Mouse (Mus musculus) cerebellum, adult (tissue): Measurements from ENCODE around the gene Rgs4.

ENCODE experiments used
- ATAC-seq: cut with Nextera tagmentation; 2 replicates; pipeline ENCODE4 v1.9.2; 2017; ENCODE audit warnings: mild to moderate bottlenecking, moderate library complexity, mixed read lengths; ENCODE audit not compliant: insufficient number of reproducible peaks, low FRiP score, low TSS enrichment

Rgs4 gene

GRCm38 (mm10) chr1:169747473-169747872, at the start of gene Rgs4:
Gene Rgs4, minus strand, starts transcription at chr1:169747642.
- ATAC-seq, result peak; percentile 89

GRCm38 (mm10) chr1:169792437-169792836, 45.0 kb upstream of the Rgs4 start:
- no peak for ATAC-seq

- ATAC-seq, result no peak
These were observed 38.5 kb upstream of the Rgs4 start for GRCm38 (mm10) chr1:169785981-169786380.

GRCm38 (mm10) chr1:169776566-169776965, 29.1 kb upstream of the Rgs4 start:
- no peak for ATAC-seq

- ATAC-seq, result no peak
These were observed 17.1 kb upstream of the Rgs4 start for GRCm38 (mm10) chr1:169764619-169764955.

- ATAC-seq, result no peak
These were observed 16.6 kb upstream of the Rgs4 start for GRCm38 (mm10) chr1:169763858-169764618.

- ATAC-seq, result no peak
These were observed 15.1 kb upstream of the Rgs4 start for GRCm38 (mm10) chr1:169762524-169762923.

GRCm38 (mm10) chr1:169756532-169756931, 9.1 kb upstream of the Rgs4 start:
- no peak for ATAC-seq

GRCm38 (mm10) chr1:169752395-169752794, 5.0 kb upstream of the Rgs4 start:
- no peak for ATAC-seq

GRCm38 (mm10) chr1:169748439-169748838, 997 bp upstream of the Rgs4 start:
- ATAC-seq, result no peak

GRCm38 (mm10) chr1:169747902-169748301, 460 bp upstream of the Rgs4 start:
- peak; percentile 20; the same call in 1 of the 2 replicates for ATAC-seq

GRCm38 (mm10) chr1:169741147-169741546, 6.3 kb downstream of the Rgs4 start:
- ATAC-seq, result no peak

- no peak for ATAC-seq
These were observed 10.2 kb downstream of the Rgs4 start for GRCm38 (mm10) chr1:169737231-169737630.

- no peak for ATAC-seq
These were observed 11.3 kb downstream of the Rgs4 start for GRCm38 (mm10) chr1:169736139-169736538.

- no peak for ATAC-seq
These were observed 16.8 kb downstream of the Rgs4 start for GRCm38 (mm10) chr1:169730599-169731100.

GRCm38 (mm10) chr1:169726319-169726718, 21.1 kb downstream of the Rgs4 start:
- ATAC-seq, result no peak

- ATAC-seq, result no peak
These were observed 25.6 kb downstream of the Rgs4 start for GRCm38 (mm10) chr1:169721836-169722235.

GRCm38 (mm10) chr1:169704395-169705087, 42.9 kb downstream of the Rgs4 start:
- ATAC-seq, result no peak

- ATAC-seq, result no peak
These were observed 48.3 kb downstream of the Rgs4 start for GRCm38 (mm10) chr1:169699184-169699583.

- no peak for ATAC-seq
These were observed 50.2 kb downstream of the Rgs4 start for GRCm38 (mm10) chr1:169697236-169697635.

- no peak for ATAC-seq
These were observed 52.1 kb downstream of the Rgs4 start for GRCm38 (mm10) chr1:169695356-169695755.

- ATAC-seq, result no peak
These were observed 53.9 kb downstream of the Rgs4 start for GRCm38 (mm10) chr1:169693537-169693936.
